Comparison of ENCODE assay signal across 8 mouse cellular contexts in the genomic region with DNA sequence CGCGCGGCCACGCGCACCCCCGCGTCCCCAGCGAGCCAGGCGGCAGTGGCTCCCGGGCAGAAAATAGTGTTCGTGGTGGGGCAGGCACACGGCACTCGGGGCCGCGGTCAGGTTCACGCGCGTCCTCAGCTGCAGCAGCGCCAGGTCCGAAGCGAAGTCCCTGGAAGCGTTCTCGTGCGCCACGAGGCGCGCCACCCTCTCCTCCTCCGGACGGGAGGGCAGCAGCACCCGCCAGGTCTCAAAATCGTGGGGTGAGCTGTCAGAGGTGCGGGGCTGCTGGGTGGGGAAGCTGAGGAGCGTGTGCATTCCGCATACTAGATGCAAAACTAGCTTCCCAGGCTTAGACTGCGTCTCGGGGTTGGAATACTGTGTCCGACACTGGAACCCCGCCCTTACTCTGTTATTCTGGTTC. TPM values are rescaled to one million over a fixed set of nuclear protein-coding genes. Genes with fewer than 3 reads are reported as not detected.
A peak's percentile ranks its signal among the peaks of the same experiment; 100 is the strongest.
DNase-seq lines count a peak whose midpoint lies in the region; ATAC-seq and TF ChIP-seq lines count a peak whose summit lies in the region.

No protein-coding gene starts in this region.

- TF ChIP-seq POLR2A in thymus, adult 2 months (IDR thresholded peaks at IDR 0.05; ENCODE audit: control insufficient read depth, extremely low read depth, insufficient read depth, low read length, poor library complexity), result no peak
- TF ChIP-seq POLR2A in liver, adult 2 months (IDR thresholded peaks at IDR 0.05; ENCODE audit: extremely low read depth, insufficient read depth, low read length), result no peak

- intact Hi-C loops in gastrocnemius, postnatal 36 days (cut with DNase I), result loop anchor here (5.0 kb wide), 1 partner anchor 133 kb away; the partner anchor contains the start of gene Hsd3b7

- peak overlapping the region; percentile 85 for H3K9ac ChIP-seq in liver, adult 2 months (ENCODE audit: low read depth, low read length)
- peak overlapping the region; percentile 69 for H3K9ac ChIP-seq in stomach, embryonic 14.5 days (replicated peaks; ENCODE audit: low read depth, low read length)

- H3K27ac ChIP-seq in thymus, adult 2 months (ENCODE audit: control insufficient read depth, insufficient read depth, low read length), result no peak overlapping the region
- H3K27ac ChIP-seq in forebrain, embryonic 10.5 days, result peak overlapping the region; percentile 89
- H3K27ac ChIP-seq in liver, adult 2 months (replicated peaks; ENCODE audit: insufficient read depth, low read depth, low read length), result no peak overlapping the region
- H3K27ac ChIP-seq in stomach, embryonic 14.5 days (ENCODE audit: low read length), result peak overlapping the region; percentile 83

- no peak for DNase-seq in thymus, adult 2 months
- no peak for DNase-seq in thymus, postnatal 4 days
- no peak for DNase-seq in forebrain, embryonic 10.5 days (ENCODE audit: extremely low spot score, low spot score)
- no peak for DNase-seq in liver, adult 2 months (ENCODE audit: extremely low read depth, low read depth, low spot score)
- DNase-seq in right cerebral cortex, postnatal 10 days (ENCODE audit: low spot score in 2 of 2), result no peak
- no peak for DNase-seq in ovary, postnatal 14 days (ENCODE audit: low spot score)
- DNase-seq in gastrocnemius, postnatal 36 days, result no peak

- H3K79me2 ChIP-seq in liver, adult 2 months (ENCODE audit: control insufficient read depth, insufficient read depth, low read length), result no peaks in the 10 kb centered on the region

- H3K4me2 ChIP-seq in stomach, embryonic 14.5 days (replicated peaks; ENCODE audit: low read depth, low read length), result peak overlapping the region; percentile 97

- H3K4me3 ChIP-seq in thymus, adult 2 months (ENCODE audit: control insufficient read depth, insufficient read depth, low read length), result peak overlapping the region; percentile 65
- peak overlapping the region; percentile 93 for H3K4me3 ChIP-seq in forebrain, embryonic 10.5 days
- peak overlapping the region; percentile 78 for H3K4me3 ChIP-seq in liver, adult 2 months (ENCODE audit: insufficient read depth, low read depth, low read length)
- H3K4me3 ChIP-seq in stomach, embryonic 14.5 days (ENCODE audit: low read depth, low read length), result peak overlapping the region; percentile 63

- no peaks in the 10 kb centered on the region for H3K9me3 ChIP-seq in forebrain, embryonic 10.5 days
- H3K9me3 ChIP-seq in stomach, embryonic 14.5 days (ENCODE audit: control insufficient read depth, low read depth, low read length), result no peaks in the 10 kb centered on the region

- peak; percentile 2; the same call in 1 of the 2 replicates for ATAC-seq in stomach, embryonic 14.5 days (ENCODE audit: insufficient number of reproducible peaks, insufficient read depth, low FRiP score, low read depth)

- no peaks in the 10 kb centered on the region for H3K36me3 ChIP-seq in thymus, adult 2 months (ENCODE audit: control insufficient read depth, insufficient read depth, low read length)
- H3K36me3 ChIP-seq in forebrain, embryonic 10.5 days (replicated peaks), result no peaks in the 10 kb centered on the region
- no peaks in the 10 kb centered on the region for H3K36me3 ChIP-seq in liver, adult 2 months (ENCODE audit: control insufficient read depth, insufficient read depth, low read length)
- no peaks in the 10 kb centered on the region for H3K36me3 ChIP-seq in stomach, embryonic 14.5 days (ENCODE audit: control insufficient read depth, insufficient read depth, low read length)

- TF ChIP-seq CTCF in thymus, adult 2 months (IDR thresholded peaks at IDR 0.05; ENCODE audit: borderline replicate concordance, control insufficient read depth, extremely low read depth, insufficient read depth, low read length, poor library complexity), result no peak; the same call in 1 of the 2 replicates
- TF ChIP-seq CTCF in liver, adult 2 months (IDR thresholded peaks at IDR 0.05; ENCODE audit: low read depth, low read length), result no peak

- 2% methylated on average over 38 of the region's 38 CpGs for WGBS in thymus, adult 2 months
- 1% methylated on average over 38 of the region's 38 CpGs for WGBS in forebrain, embryonic 10.5 days
- WGBS in liver, adult 2 months, result 1% methylated on average over 38 of the region's 38 CpGs
- WGBS in stomach, embryonic 14.5 days, result 1% methylated on average over 38 of the region's 38 CpGs

- H3K27me3 ChIP-seq in thymus, adult 2 months (ENCODE audit: control insufficient read depth, insufficient read depth, low read length), result no peaks in the 10 kb centered on the region
- peaks cover 8% of the 10 kb centered on the region for H3K27me3 ChIP-seq in forebrain, embryonic 10.5 days (ENCODE audit: poor library complexity, severe bottlenecking)
- no peaks in the 10 kb centered on the region for H3K27me3 ChIP-seq in liver, adult 2 months (ENCODE audit: control insufficient read depth, insufficient read depth, low read length)
- H3K27me3 ChIP-seq in stomach, embryonic 14.5 days (ENCODE audit: control insufficient read depth, insufficient read depth, low read length), result no peaks in the 10 kb centered on the region

- peaks cover 14% of the 10 kb centered on the region for H3K4me1 ChIP-seq in thymus, adult 2 months (replicated peaks; ENCODE audit: control insufficient read depth, insufficient read depth, low read length)
- peaks cover 51% of the 10 kb centered on the region for H3K4me1 ChIP-seq in forebrain, embryonic 10.5 days
- peaks cover 8% of the 10 kb centered on the region for H3K4me1 ChIP-seq in liver, adult 2 months (ENCODE audit: control insufficient read depth, insufficient read depth, low read length)
- H3K4me1 ChIP-seq in stomach, embryonic 14.5 days (ENCODE audit: control insufficient read depth, insufficient read depth, low read length), result peaks cover 29% of the 10 kb centered on the region

RNA-seq across cellular contexts. Expression of gene Prss8, which starts 5.8 kb away (rescaled TPM):
- polyA plus RNA-seq in thymus, adult 2 months (2012; rRNA removed), result 5.4 and 6.9 TPM in 2 replicates
- polyA plus RNA-seq in forebrain, embryonic 10.5 days (2016; fragmentation: Nextera tagmentation; extraction: Ambion mirVana), result 5.0 and 5.9 TPM in 2 replicates
- total RNA-seq in liver, adult 2 months (2014; rRNA removed), result 2.9 and 5.9 TPM in 2 replicates
- polyA plus RNA-seq in liver, adult 2 months (2012; rRNA removed), result 3.8 and 8.6 TPM in 2 replicates
- polyA plus RNA-seq in stomach, embryonic 14.5 days (2014; fragmentation: Nextera tagmentation; extraction: Ambion mirVana), result 48.2 and 55.5 TPM in 2 replicates
- total RNA-seq in gastrocnemius, postnatal 36 days (2021), result not detected

RNA-seq across cellular contexts. Expression of gene Prss36, which starts 10.8 kb away (rescaled TPM):
- 10.3 and 15.8 TPM in 2 replicates for polyA plus RNA-seq in thymus, adult 2 months (2012; rRNA removed)
- polyA plus RNA-seq in forebrain, embryonic 10.5 days (2016; fragmentation: Nextera tagmentation; extraction: Ambion mirVana), result 11.5 and 12.5 TPM in 2 replicates
- total RNA-seq in liver, adult 2 months (2014; rRNA removed), result 8.1 and 8.7 TPM in 2 replicates
- 17.2 and 18.2 TPM in 2 replicates for polyA plus RNA-seq in liver, adult 2 months (2012; rRNA removed)
- polyA plus RNA-seq in stomach, embryonic 14.5 days (2014; fragmentation: Nextera tagmentation; extraction: Ambion mirVana), result 8.2 and 8.5 TPM in 2 replicates
- 1 to 10 TPM; 6.5 to 7.2 TPM for total RNA-seq in gastrocnemius, postnatal 36 days (2021)

RNA-seq across cellular contexts. Expression of gene Kat8, which starts 23.4 kb away (rescaled TPM):
- 25.5 and 29.4 TPM in 2 replicates for polyA plus RNA-seq in thymus, adult 2 months (2012; rRNA removed)
- 47.4 and 49.0 TPM in 2 replicates for polyA plus RNA-seq in forebrain, embryonic 10.5 days (2016; fragmentation: Nextera tagmentation; extraction: Ambion mirVana)
- 15.8 and 18.3 TPM in 2 replicates for total RNA-seq in liver, adult 2 months (2014; rRNA removed)
- 11.5 and 12.6 TPM in 2 replicates for polyA plus RNA-seq in liver, adult 2 months (2012; rRNA removed)
- 40.3 and 43.0 TPM in 2 replicates for polyA plus RNA-seq in stomach, embryonic 14.5 days (2014; fragmentation: Nextera tagmentation; extraction: Ambion mirVana)
- total RNA-seq in gastrocnemius, postnatal 36 days (2021), result 10 to 100 TPM; 20.7 to 20.9 TPM

RNA-seq across cellular contexts. Expression of gene Fus, which starts 31.5 kb away (rescaled TPM):
- 478 and 527 TPM in 2 replicates for polyA plus RNA-seq in thymus, adult 2 months (2012; rRNA removed)
- 362 and 407 TPM in 2 replicates for polyA plus RNA-seq in forebrain, embryonic 10.5 days (2016; fragmentation: Nextera tagmentation; extraction: Ambion mirVana)
- 28.6 and 31.5 TPM in 2 replicates for total RNA-seq in liver, adult 2 months (2014; rRNA removed)
- 64.8 and 102 TPM in 2 replicates for polyA plus RNA-seq in liver, adult 2 months (2012; rRNA removed)
- polyA plus RNA-seq in stomach, embryonic 14.5 days (2014; fragmentation: Nextera tagmentation; extraction: Ambion mirVana), result 71.4 and 72.4 TPM in 2 replicates
- 10 to 100 TPM; 60.9 to 92.2 TPM for total RNA-seq in gastrocnemius, postnatal 36 days (2021)

RNA-seq across cellular contexts. Expression of gene Bckdk, which starts 31.9 kb away (rescaled TPM):
- 94.9 and 103 TPM in 2 replicates for polyA plus RNA-seq in thymus, adult 2 months (2012; rRNA removed)
- polyA plus RNA-seq in forebrain, embryonic 10.5 days (2016; fragmentation: Nextera tagmentation; extraction: Ambion mirVana), result 130 and 140 TPM in 2 replicates
- total RNA-seq in liver, adult 2 months (2014; rRNA removed), result 8.2 and 12.0 TPM in 2 replicates
- 17.5 and 19.8 TPM in 2 replicates for polyA plus RNA-seq in liver, adult 2 months (2012; rRNA removed)
- polyA plus RNA-seq in stomach, embryonic 14.5 days (2014; fragmentation: Nextera tagmentation; extraction: Ambion mirVana), result 152 TPM in 2 replicates
- total RNA-seq in gastrocnemius, postnatal 36 days (2021), result 100 to 1,000 TPM; 155 TPM

Comparison
In these comparisons a context has a peak if more than half of its experiments do, and no peak if none do; other contexts are left out.
1. H3K27ac ChIP-seq: peak in forebrain, embryonic 10.5 days (single experiment) and stomach, embryonic 14.5 days (single experiment); none in thymus, adult 2 months (single experiment) and liver, adult 2 months (single experiment).
2. Peak in every context shown above with its lines, with median percentiles within 50 percentile points of each other: H3K4me3 ChIP-seq.